Mouse (Mus musculus) adrenal gland, postnatal 25 days (tissue): ENCODE results near the gene Bcl2a1c. TPM values are rescaled to one million over a fixed set of nuclear protein-coding genes. Genes with fewer than 3 reads are reported as not detected.
"Not testable (repeated sequence)": the region's sequence is repeated elsewhere in the genome, so short reads cannot be mapped to it uniquely, and the experiment has no call there.

ENCODE experiments used
- DNase-seq: peaks from one replicate; pipeline ENCODE4 v3.0.0; 2021; ENCODE audit warnings: mixed read lengths
- long read RNA-seq: library from polyadenylated mRNA; stranded (forward); transcript quantifications from one replicate; pipeline ENCODE4 v2.0.0, GENCODE M21; 2021
- total RNA-seq: library from RNA; stranded (reverse); gene quantifications from 2 replicates; pipeline ENCODE4 v1.2.3, GENCODE M21; 2021

The Bcl2a1c gene
- not detected in 2 replicates for total RNA-seq
- long read RNA-seq: 0 reads

- not testable (repeated sequence) for DNase-seq
Measured at GRCm38 (mm10) chr9:114329855-114330254, at the start of gene Bcl2a1c. Bcl2a1c (plus strand) TSS chr9:114330135.

- not testable (repeated sequence) for DNase-seq
Measured at GRCm38 (mm10) chr9:114305957-114306356, 24.0 kb upstream of the Bcl2a1c start.

- not testable (repeated sequence) for DNase-seq
Measured at GRCm38 (mm10) chr9:114311752-114312151, 18.2 kb upstream of the Bcl2a1c start.

GRCm38 (mm10) chr9:114318021-114318420 lies 11.9 kb upstream of the Bcl2a1c start:
- DNase-seq: peak; percentile 34

- DNase-seq: no peak
Measured at GRCm38 (mm10) chr9:114326011-114326748, 3.8 kb upstream of the Bcl2a1c start.

GRCm38 (mm10) chr9:114328332-114328731 lies 1.6 kb upstream of the Bcl2a1c start:
- not testable (repeated sequence) for DNase-seq

- DNase-seq: peak; percentile 88
Measured at GRCm38 (mm10) chr9:114367783-114368470, 38.0 kb downstream of the Bcl2a1c start.

GRCm38 (mm10) chr9:114368471-114368858 lies 38.5 kb downstream of the Bcl2a1c start:
- DNase-seq: no peak

- not testable (repeated sequence) for DNase-seq
Measured at GRCm38 (mm10) chr9:114369389-114369788, 39.5 kb downstream of the Bcl2a1c start.

GRCm38 (mm10) chr9:114371717-114372116 lies 41.8 kb downstream of the Bcl2a1c start:
- not testable (repeated sequence) for DNase-seq

GRCm38 (mm10) chr9:114375276-114375962 lies 45.5 kb downstream of the Bcl2a1c start:
- no peak for DNase-seq

- no peak for DNase-seq
Measured at GRCm38 (mm10) chr9:114377168-114377567, 47.2 kb downstream of the Bcl2a1c start.

GRCm38 (mm10) chr9:114379871-114380270 lies 49.9 kb downstream of the Bcl2a1c start:
- DNase-seq: no peak

Other genes starting within 250 kb of the Bcl2a1c start
- gene Crtap, start 60.5 kb downstream of the Bcl2a1c start, total RNA-seq: 99.2 and 103 TPM in 2 replicates
- 30.8 and 37.5 TPM in 2 replicates for gene Glb1, start 70.9 kb downstream of the Bcl2a1c start, total RNA-seq
- 7.7 and 9.7 TPM in 2 replicates for gene Tmppe, start 71.0 kb downstream of the Bcl2a1c start, total RNA-seq
- not detected in 2 replicates for gene Ccr4, start 174.8 kb downstream of the Bcl2a1c start, total RNA-seq
- not detected in 2 replicates for gene C130032M10Rik, start 185.6 kb downstream of the Bcl2a1c start, total RNA-seq
- gene Trim71, start 234.2 kb downstream of the Bcl2a1c start, total RNA-seq: 0.06 TPM in 1 of 2 replicates, not detected in the other